Mouse (Mus musculus) lung, adult 2 months (tissue): ENCODE data around the gene Zc3h18.

Experiments
- CTCF ChIP-seq: fragments of 200-500 bp; IDR thresholded peaks from 2 replicates; pipeline ENCODE4 v1.5.1; 2011; ENCODE audit warnings: mild to moderate bottlenecking, low read length, control low read depth; ENCODE audit not compliant: insufficient read depth
- POLR2A ChIP-seq: fragments of 200-500 bp; IDR thresholded peaks from 2 replicates; pipeline ENCODE4 v1.6.1; 2011; ENCODE audit warnings: low read depth, mild to moderate bottlenecking, control low read depth, low read length, borderline replicate concordance; ENCODE audit errors: extremely low read depth

DNA sequence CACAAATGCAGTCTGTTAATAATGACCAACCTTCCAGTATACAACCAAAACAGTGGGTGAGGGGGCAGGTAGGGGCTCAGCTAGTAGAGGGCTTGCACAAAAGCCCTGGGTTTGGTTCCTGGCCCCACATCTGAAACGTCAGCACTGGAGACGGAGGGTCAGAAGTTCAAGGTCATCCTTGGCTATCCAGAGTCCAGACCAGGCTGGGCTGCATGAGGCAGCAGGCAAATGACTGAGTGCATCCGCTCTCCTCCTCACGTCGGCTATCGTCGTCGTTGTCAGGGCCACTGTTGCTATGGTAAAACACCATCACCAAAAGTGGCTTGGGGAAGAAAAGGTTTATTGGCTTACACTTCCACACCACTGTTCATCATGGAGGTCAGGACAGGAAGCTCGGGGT lies 37.9 kb downstream of the Zc3h18 start:
- TF ChIP-seq POLR2A (no peak), CTCF (no peak)
